Mouse (Mus musculus) MEL (cell line): ENCODE data around the gene Ssx2ip. TPM values are rescaled to one million over a fixed set of nuclear protein-coding genes. Genes with fewer than 3 reads are reported as not detected.

Experiments used
- DNase-seq: peaks from one replicate; pipeline ENCODE4 v3.0.0; 2011; ENCODE audit warnings: low read depth, low spot score
- H3K27ac ChIP-seq: 2 replicates; pipeline ENCODE4 v1.5.1; 2012; ENCODE audit warnings: low read depth, mild to moderate bottlenecking, control low read depth, low read length, moderate library complexity; ENCODE audit not compliant: control insufficient read depth
- H3K27me3 ChIP-seq, 2 experiments: fragments of 150-350 bp in 1 of 2; sonication (generic) in 1 of 2; 2 replicates each; pipeline ENCODE4 v1.6.1; 2012; ENCODE audit warnings: low read length in 2 of 2, mild to moderate bottlenecking in 2 of 2, improper control_type of control experiment in 1 of 2, moderate library complexity in 1 of 2; ENCODE audit not compliant: insufficient read depth in 2 of 2, control insufficient read depth in 1 of 2
- H3K36me3 ChIP-seq, 2 experiments: 2 replicates each; pipeline ENCODE4 v1.6.1; 2012 to 2014; ENCODE audit warnings: low read length in 2 of 2, improper control_type of control experiment in 1 of 2, inconsistent platforms in 1 of 2, mild to moderate bottlenecking in 1 of 2; ENCODE audit not compliant: insufficient read depth in 2 of 2, control insufficient read depth in 1 of 2
- H3K4me1 ChIP-seq, 2 experiments: fragments of 150-350 bp in 1 of 2; sonication (generic) in 1 of 2; 2 replicates each; pipeline ENCODE4 v1.6.1; 2012; ENCODE audit warnings: low read length in 2 of 2, improper control_type of control experiment in 1 of 2, mild to moderate bottlenecking in 1 of 2; ENCODE audit not compliant: insufficient read depth in 2 of 2, control insufficient read depth in 1 of 2
- H3K4me3 ChIP-seq, 2 experiments: fragments of 150-350 bp in 1 of 2; sonication (generic) in 1 of 2; 2 replicates each; pipeline ENCODE4 v1.5.1; 2012; ENCODE audit warnings: low read depth in 2 of 2, low read length in 2 of 2, mild to moderate bottlenecking in 2 of 2, moderate library complexity in 2 of 2, control low read depth in 1 of 2, improper control_type of control experiment in 1 of 2; ENCODE audit not compliant: control insufficient read depth in 1 of 2, insufficient read depth in 1 of 2
- H3K79me2 ChIP-seq: 2 replicates; pipeline ENCODE4 v1.6.1; 2012; ENCODE audit warnings: mild to moderate bottlenecking, low read length, moderate library complexity; ENCODE audit not compliant: control insufficient read depth, poor library complexity, insufficient read depth
- H3K9ac ChIP-seq: 2 replicates; pipeline ENCODE4 v1.6.1; 2012; ENCODE audit warnings: low read depth, mild to moderate bottlenecking, control low read depth, low read length, moderate library complexity; ENCODE audit not compliant: control insufficient read depth, poor library complexity, severe bottlenecking
- H3K9me3 ChIP-seq: fragments of 150-350 bp; sonication (generic); replicated peaks from 2 replicates; pipeline ENCODE4 v1.6.1; 2012; ENCODE audit warnings: mild to moderate bottlenecking, low read length, improper control_type of control experiment, moderate library complexity; ENCODE audit not compliant: insufficient read depth
- BHLHE40 ChIP-seq: IDR thresholded peaks from 2 replicates; pipeline ENCODE4 v1.6.1; 2012; ENCODE audit warnings: low read depth, mild to moderate bottlenecking, inconsistent platforms, low read length, improper control_type of control experiment, borderline replicate concordance
- CHD1 ChIP-seq: IDR thresholded peaks from 2 replicates; pipeline ENCODE4 v1.6.1; 2012; ENCODE audit warnings: low read depth, mild to moderate bottlenecking, inconsistent platforms, low read length, improper control_type of control experiment
- CHD2 ChIP-seq: IDR thresholded peaks from 2 replicates; pipeline ENCODE4 v1.6.1; 2011; ENCODE audit warnings: low read length, improper control_type of control experiment
- CTCF ChIP-seq, 3 experiments: IDR thresholded peaks in 2 of 3; conservative IDR thresholded peaks in 1 of 3; 2 replicates each; pipeline ENCODE4 v1.5.1; 2011 to 2012; ENCODE audit warnings: low read length in 3 of 3, low read depth in 2 of 3, mild to moderate bottlenecking in 2 of 3, improper control_type of control experiment in 1 of 3, inconsistent platforms in 1 of 3, mixed read lengths in 1 of 3, moderate library complexity in 1 of 3; ENCODE audit not compliant: control insufficient read depth in 1 of 3, insufficient read depth in 1 of 3, poor library complexity in 1 of 3, severe bottlenecking in 1 of 3
- E2F4 ChIP-seq: IDR thresholded peaks from 2 replicates; pipeline ENCODE4 v1.6.1; 2011; ENCODE audit warnings: low read depth, low read length, improper control_type of control experiment, borderline replicate concordance
- ETS1 ChIP-seq: IDR thresholded peaks from 2 replicates; pipeline ENCODE4 v1.6.1; 2012; ENCODE audit warnings: low read depth, mild to moderate bottlenecking, inconsistent platforms, low read length, improper control_type of control experiment, moderate library complexity
- GABPA ChIP-seq: IDR thresholded peaks from 2 replicates; pipeline ENCODE4 v1.6.1; 2012; ENCODE audit warnings: low read depth, mild to moderate bottlenecking, inconsistent platforms, low read length, improper control_type of control experiment, moderate library complexity
- HCFC1 ChIP-seq: IDR thresholded peaks from 2 replicates; pipeline ENCODE4 v1.6.1; 2012; ENCODE audit warnings: low read depth, mild to moderate bottlenecking, inconsistent platforms, low read length, improper control_type of control experiment, moderate library complexity
- JUND ChIP-seq: IDR thresholded peaks from 2 replicates; pipeline ENCODE4 v1.6.1; 2011; ENCODE audit warnings: low read depth, mild to moderate bottlenecking, improper control_type of control experiment, low read length
- KAT2A ChIP-seq: conservative IDR thresholded peaks from 2 replicates; pipeline ENCODE4 v1.6.1; 2012; ENCODE audit warnings: low read depth, low read length, improper control_type of control experiment, inconsistent platforms
- MAFK ChIP-seq: IDR thresholded peaks from 2 replicates; pipeline ENCODE4 v1.6.1; 2011; ENCODE audit warnings: low read depth, mild to moderate bottlenecking, low read length, improper control_type of control experiment, borderline replicate concordance
- MAZ ChIP-seq: IDR thresholded peaks from 2 replicates; pipeline ENCODE4 v1.6.1; 2012; ENCODE audit warnings: low read depth, mild to moderate bottlenecking, inconsistent platforms, low read length, improper control_type of control experiment
- MEF2A ChIP-seq: IDR thresholded peaks from 2 replicates; pipeline ENCODE4 v1.6.1; 2014; ENCODE audit warnings: low read depth, mild to moderate bottlenecking, inconsistent platforms, low read length, improper control_type of control experiment; ENCODE audit not compliant: poor library complexity, insufficient replicate concordance, severe bottlenecking; ENCODE audit errors: extremely low read depth
- MYC ChIP-seq: IDR thresholded peaks from 2 replicates; pipeline ENCODE4 v1.6.1; 2011; ENCODE audit warnings: low read depth, mild to moderate bottlenecking, low read length, improper control_type of control experiment, moderate library complexity
- NELFE ChIP-seq: IDR thresholded peaks from 2 replicates; pipeline ENCODE4 v1.6.1; 2011; ENCODE audit warnings: low read depth, low read length, improper control_type of control experiment
- POLR2AphosphoS2 ChIP-seq: IDR thresholded peaks from 2 replicates; pipeline ENCODE4 v1.6.1; 2011; ENCODE audit warnings: low read length, improper control_type of control experiment
- POLR2AphosphoS5 ChIP-seq: IDR thresholded peaks from 2 replicates; pipeline ENCODE4 v1.6.1; 2012; ENCODE audit warnings: low read depth, borderline replicate concordance, mild to moderate bottlenecking, inconsistent platforms, low read length, moderate library complexity, mixed read lengths
- RAD21 ChIP-seq: IDR thresholded peaks from 2 replicates; pipeline ENCODE4 v1.6.1; 2011; ENCODE audit warnings: mild to moderate bottlenecking, low read depth, low read length, improper control_type of control experiment
- RCOR1 ChIP-seq: IDR thresholded peaks from 2 replicates; pipeline ENCODE4 v1.6.1; 2012; ENCODE audit warnings: low read depth, mild to moderate bottlenecking, inconsistent platforms, low read length, improper control_type of control experiment
- SIN3A ChIP-seq: IDR thresholded peaks from 2 replicates; pipeline ENCODE4 v1.6.1; 2012; ENCODE audit warnings: low read length, improper control_type of control experiment, inconsistent platforms
- SMC3 ChIP-seq: IDR thresholded peaks from 2 replicates; pipeline ENCODE4 v1.6.1; 2011; ENCODE audit warnings: low read depth, low read length, improper control_type of control experiment
- TAL1 ChIP-seq: IDR thresholded peaks from 2 replicates; pipeline ENCODE4 v1.6.1; 2012; ENCODE audit warnings: mild to moderate bottlenecking, inconsistent platforms, low read length, moderate library complexity, mixed read lengths
- TBP ChIP-seq: IDR thresholded peaks from 2 replicates; pipeline ENCODE4 v1.8.0; 2011; ENCODE audit warnings: low read depth, low read length, improper control_type of control experiment
- TCF12 ChIP-seq: IDR thresholded peaks from 2 replicates; pipeline ENCODE4 v1.6.1; 2014; ENCODE audit warnings: low read depth, mild to moderate bottlenecking, inconsistent platforms, low read length, improper control_type of control experiment, moderate library complexity
- UBTF ChIP-seq: IDR thresholded peaks from 2 replicates; pipeline ENCODE4 v1.6.1; 2012; ENCODE audit warnings: low read depth, mild to moderate bottlenecking, inconsistent platforms, low read length, improper control_type of control experiment, moderate library complexity, borderline replicate concordance; ENCODE audit not compliant: insufficient read depth
- USF1 ChIP-seq: IDR thresholded peaks from 2 replicates; pipeline ENCODE4 v1.6.1; 2014; ENCODE audit warnings: low read depth, mild to moderate bottlenecking, inconsistent platforms, low read length, improper control_type of control experiment, moderate library complexity
- USF2 ChIP-seq, 2 experiments: IDR thresholded peaks; 2 replicates each; pipeline ENCODE4 v1.6.1; 2011 to 2012; ENCODE audit warnings: improper control_type of control experiment in 2 of 2, low read length in 2 of 2, borderline replicate concordance in 1 of 2, inconsistent platforms in 1 of 2, low read depth in 1 of 2, mild to moderate bottlenecking in 1 of 2; ENCODE audit not compliant: insufficient read depth in 1 of 2
- ZKSCAN1 ChIP-seq: IDR thresholded peaks from 2 replicates; pipeline ENCODE4 v1.6.1; 2012; ENCODE audit warnings: low read depth, mild to moderate bottlenecking, inconsistent platforms, low read length, improper control_type of control experiment, moderate library complexity
- ZMIZ1 ChIP-seq: IDR thresholded peaks from 2 replicates; pipeline ENCODE4 v1.6.1; 2012; ENCODE audit warnings: low read depth, mild to moderate bottlenecking, inconsistent platforms, low read length, improper control_type of control experiment, moderate library complexity
- ZNF384 ChIP-seq: IDR thresholded peaks from 2 replicates; pipeline ENCODE4 v1.6.1; 2012; ENCODE audit warnings: low read depth, mild to moderate bottlenecking, inconsistent platforms, low read length, improper control_type of control experiment
- polyA plus RNA-seq, 2 experiments: library from polyadenylated mRNA; stranded (reverse) in 1 of 2; unstranded in 1 of 2; fragments of >175 nt in 1 of 2; fragments of >200 nt in 1 of 2; gene quantifications; 2 replicates each; pipeline versions ENCODE4 v1.2.1 to v1.2.4; 2012; ENCODE audit warnings: low replicate concordance in 2 of 2, low read depth in 1 of 2; ENCODE audit not compliant: insufficient read length in 2 of 2, insufficient read depth in 1 of 2, missing spikeins in 1 of 2
- total RNA-seq: library from RNA; depleted of rRNA; stranded (reverse); fragments of 300-350 nt; gene quantifications from 2 replicates; pipeline ENCODE4 v1.2.3, GENCODE M21; 2012

The Ssx2ip gene
- total and polyA plus RNA-seq, 3 experiments: 52.1 to 270 (median 70.0) TPM

DNA sequence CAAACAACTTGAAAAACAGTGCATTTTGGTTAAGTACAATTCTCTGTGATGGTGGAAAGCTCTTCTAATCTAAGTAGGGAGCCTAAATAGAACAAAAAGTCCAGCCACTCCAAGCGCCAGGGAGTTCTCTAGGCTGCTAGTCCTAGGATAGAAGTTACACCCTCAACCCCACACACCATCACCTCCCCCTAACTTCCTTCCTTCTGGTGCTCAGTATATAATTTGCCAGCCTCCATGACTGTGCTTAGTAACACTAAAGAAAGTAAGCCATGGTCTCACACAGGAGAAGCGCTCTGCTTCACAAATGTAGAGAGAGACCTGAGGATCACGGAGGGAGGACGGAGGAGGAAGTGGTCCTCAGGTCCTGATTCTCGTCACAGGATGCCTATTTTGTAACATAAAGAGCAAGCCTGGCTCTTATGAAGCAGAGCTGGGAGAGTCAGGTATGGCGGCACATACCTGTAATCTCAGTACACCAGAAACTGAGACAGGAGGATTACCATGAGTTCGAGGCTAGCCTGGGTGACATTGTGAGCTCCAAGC, 33.8 kb upstream of the Ssx2ip start:
- H3K9me3 ChIP-seq: no peaks in the 10 kb centered on the region
- H3K9ac ChIP-seq: no peak overlapping the region
- no peak overlapping the region for H3K4me3 ChIP-seq
- no peaks in the 10 kb centered on the region for H3K79me2 ChIP-seq
- H3K4me1 ChIP-seq: peaks cover 0 to 2% of the 10 kb centered on the region in 2 experiments; a peak in 2 of 4 replicates
- no peaks in the 10 kb centered on the region for H3K36me3 ChIP-seq
- no peak overlapping the region for H3K27ac ChIP-seq
- DNase-seq: no peak
- TF ChIP-seq USF2 (IDR thresholded peaks at IDR 0.05; ENCODE audit: borderline replicate concordance in 1 of 2, insufficient read depth in 1 of 2, low read depth in 1 of 2, low read length in 2 of 2): no peak
- no peak for TF ChIP-seq BHLHE40
- no peak for TF ChIP-seq CHD1
- TF ChIP-seq MAFK: no peak
- no peak for TF ChIP-seq MAZ
- TF ChIP-seq MYC: no peak
- no peak for TF ChIP-seq TCF12
- no peak for TF ChIP-seq SMC3
- no peak for TF ChIP-seq POLR2AphosphoS5
- no peak for TF ChIP-seq TBP
- no peak for TF ChIP-seq CHD2
- TF ChIP-seq JUND: no peak
- no peak for TF ChIP-seq TAL1
- no peak for TF ChIP-seq ZMIZ1
- no peak for TF ChIP-seq NELFE
- TF ChIP-seq ZKSCAN1: no peak
- no peak for TF ChIP-seq UBTF
- no peak for TF ChIP-seq ETS1
- TF ChIP-seq, all 39 proteins: peak for 0
- H3K27me3 ChIP-seq: peaks cover 0 to 4% of the 10 kb centered on the region in 2 experiments; a peak in 2 of 4 replicates

DNA sequence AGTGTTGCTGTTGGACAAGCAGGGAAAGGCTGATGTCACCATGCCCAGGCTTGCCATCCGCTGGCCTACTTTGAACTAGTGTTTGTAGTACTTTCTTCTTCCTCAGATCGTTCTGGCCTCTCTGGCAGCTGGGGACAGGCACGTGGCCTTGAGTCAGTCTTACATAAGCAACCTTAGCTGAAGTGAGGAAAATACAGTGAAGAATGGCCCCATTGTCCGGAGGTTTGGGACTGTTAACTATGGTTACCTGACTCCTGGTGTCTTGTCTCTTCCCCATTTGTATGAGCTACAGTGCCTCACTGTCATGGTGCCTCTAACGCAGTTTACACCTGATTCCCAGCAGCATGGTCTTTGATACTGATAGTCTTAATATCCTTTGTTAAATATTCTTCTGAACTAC, 33.2 kb upstream of the Ssx2ip start:
- no peak overlapping the region for H3K9ac ChIP-seq
- H3K9me3 ChIP-seq: no peaks in the 10 kb centered on the region
- peaks cover 0 to 2% of the 10 kb centered on the region in 2 experiments; a peak in 2 of 4 replicates for H3K4me1 ChIP-seq
- H3K4me3 ChIP-seq: no peak overlapping the region
- H3K27ac ChIP-seq: no peak overlapping the region
- no peaks in the 10 kb centered on the region for H3K79me2 ChIP-seq
- no peak for DNase-seq
- H3K27me3 ChIP-seq: peaks cover 0 to 4% of the 10 kb centered on the region in 2 experiments; a peak in 2 of 4 replicates
- TF ChIP-seq ETS1 (no peak), KAT2A (no peak), SIN3A (no peak), MAFK (no peak), NELFE (no peak), TAL1 (no peak), MYC (no peak), ZNF384 (no peak), POLR2AphosphoS2 (no peak), RAD21 (no peak), E2F4 (no peak), CTCF (IDR thresholded peaks at IDR 0.05 in 2 of 3, conservative IDR thresholded peaks at IDR 0.05 in 1 of 3; ENCODE audit: control insufficient read depth in 1 of 3, insufficient read depth in 1 of 3, low read depth in 2 of 3, low read length in 3 of 3, poor library complexity in 1 of 3, severe bottlenecking in 1 of 3) (no peak), HCFC1 (no peak), SMC3 (no peak), TCF12 (no peak), MEF2A (no peak), GABPA (no peak), RCOR1 (no peak), ZKSCAN1 (no peak), USF1 (no peak)
- no peaks in the 10 kb centered on the region for H3K36me3 ChIP-seq
